Mouse (Mus musculus) MEL (cell line): ENCODE data around the gene Aldh4a1.

Source experiments
- CTCF ChIP-seq, 3 experiments: IDR thresholded peaks in 2 of 3; conservative IDR thresholded peaks in 1 of 3; 2 replicates each; pipeline ENCODE4 v1.5.1; 2011 to 2012; ENCODE audit warnings: low read length in 3 of 3, low read depth in 2 of 3, mild to moderate bottlenecking in 2 of 3, improper control_type of control experiment in 1 of 3, inconsistent platforms in 1 of 3, mixed read lengths in 1 of 3, moderate library complexity in 1 of 3; ENCODE audit not compliant: control insufficient read depth in 1 of 3, insufficient read depth in 1 of 3, poor library complexity in 1 of 3, severe bottlenecking in 1 of 3
- GATA1 ChIP-seq: IDR thresholded peaks from 2 replicates; pipeline ENCODE4 v1.6.1; 2011; ENCODE audit warnings: low read depth, low read length, improper control_type of control experiment
- POLR2A ChIP-seq, 2 experiments: IDR thresholded peaks; 2 replicates each; pipeline ENCODE4 v1.6.1; 2011 to 2012; ENCODE audit warnings: low read length in 2 of 2, mild to moderate bottlenecking in 2 of 2, control low read depth in 1 of 2, improper control_type of control experiment in 1 of 2, low read depth in 1 of 2, moderate library complexity in 1 of 2; ENCODE audit not compliant: control insufficient read depth in 1 of 2, insufficient read depth in 1 of 2, poor library complexity in 1 of 2

- TF ChIP-seq GATA1 (no peak), CTCF (IDR thresholded peaks at IDR 0.05 in 2 of 3, conservative IDR thresholded peaks at IDR 0.05 in 1 of 3; ENCODE audit: control insufficient read depth in 1 of 3, insufficient read depth in 1 of 3, low read depth in 2 of 3, low read length in 3 of 3, poor library complexity in 1 of 3, severe bottlenecking in 1 of 3) (no peak), POLR2A (IDR thresholded peaks at IDR 0.05; ENCODE audit: control insufficient read depth in 1 of 2, insufficient read depth in 1 of 2, low read depth in 1 of 2, low read length in 2 of 2, poor library complexity in 1 of 2) (no peak)
These were observed 38.0 kb upstream of the Aldh4a1 start for GRCm38 (mm10) chr4:139584704-139585103.
